Mouse (Mus musculus) stomach, embryonic 15.5 days (tissue): ENCODE results near the gene Eif2b5. TPM values are rescaled to one million over a fixed set of nuclear protein-coding genes. Genes with fewer than 3 reads are reported as not detected.

Source experiments
- ATAC-seq: fragments of 200-750 bp; cut with Nextera tagmentation; 2 replicates; pipeline ENCODE4 v1.8.0; 2017; ENCODE audit warnings: low read depth, moderate number of reproducible peaks, moderate TSS enrichment; ENCODE audit not compliant: insufficient read depth, low FRiP score
- H3K27ac ChIP-seq: fragments of 300-500 bp; sonication (generic); 2 replicates; pipeline ENCODE4 v1.5.1; 2015; ENCODE audit warnings: mild to moderate bottlenecking, inconsistent platforms
- H3K27me3 ChIP-seq: fragments of 300-500 bp; sonication (generic); replicated peaks from 2 replicates; pipeline ENCODE4 v1.6.1; 2015; ENCODE audit warnings: inconsistent platforms
- H3K36me3 ChIP-seq: fragments of 300-500 bp; sonication (generic); 2 replicates; pipeline ENCODE4 v1.6.1; 2015; ENCODE audit warnings: inconsistent platforms
- H3K4me1 ChIP-seq: fragments of 300-500 bp; sonication (generic); 2 replicates; pipeline ENCODE4 v1.6.1; 2015; ENCODE audit warnings: inconsistent platforms
- H3K4me2 ChIP-seq: fragments of 300-500 bp; sonication (generic); 2 replicates; pipeline ENCODE4 v1.6.1; 2015; ENCODE audit warnings: mild to moderate bottlenecking, inconsistent platforms
- H3K4me3 ChIP-seq: fragments of 300-500 bp; sonication (generic); replicated peaks from 2 replicates; pipeline ENCODE4 v1.5.1; 2015; ENCODE audit warnings: inconsistent platforms
- H3K9ac ChIP-seq: fragments of 300-500 bp; sonication (generic); 2 replicates; pipeline ENCODE4 v1.6.1; 2015; ENCODE audit warnings: inconsistent platforms
- H3K9me3 ChIP-seq: fragments of 300-500 bp; sonication (generic); 2 replicates; pipeline ENCODE4 v1.6.1; 2016; ENCODE audit warnings: inconsistent platforms
- WGBS: fragments of 180-500 bp; shearing (Covaris S2); methylation state at CpG from one replicate; pipeline ENCODE4 v1.1.7; 2015; 5-methylcytosine and 5-hydroxymethylcytosine counted together
- polyA plus RNA-seq: library from polyadenylated mRNA; unstranded; fragments of >200 nt; fragmentation: Nextera tagmentation; extraction: Ambion mirVana; gene quantifications from 2 replicates; pipeline ENCODE4 v1.2.1, GENCODE M21; 2015

Gene Eif2b5
- polyA plus RNA-seq, 1 experiment from 2014 or later, result 90.2 TPM

GRCm38 (mm10) chr16:20545696-20546095, 47.1 kb downstream of the Eif2b5 start:
- no peak for ATAC-seq

GRCm38 (mm10) chr16:20547423-20547822, 48.8 kb downstream of the Eif2b5 start:
- 44% methylated on average over 5 of the region's 5 CpGs for WGBS
- no peak for ATAC-seq
- peaks cover 38% of the 10 kb centered on the region for H3K36me3 ChIP-seq
- H3K27ac ChIP-seq, result peak overlapping the region; percentile 81; the same call in 1 of the 2 replicates
- H3K27me3 ChIP-seq, result no peaks in the 10 kb centered on the region
- H3K4me3 ChIP-seq, result peak overlapping the region; percentile 88
- H3K4me2 ChIP-seq, result peak overlapping the region; percentile 86
- H3K9me3 ChIP-seq, result no peaks in the 10 kb centered on the region
- 0 out of 2 replicates have a peak overlapping the region, but pooled peaks have one; percentile 70 for H3K9ac ChIP-seq
- peaks cover 12% of the 10 kb centered on the region for H3K4me1 ChIP-seq

More at GRCm38 (mm10) chr16:20545696-20546095, 47.1 kb downstream of the Eif2b5 start:
- peaks cover 37% of the 10 kb centered on the region for H3K36me3 ChIP-seq
- H3K27ac ChIP-seq, result no peak overlapping the region
- no peak overlapping the region for H3K9ac ChIP-seq
- 92% methylated on average over 10 of the region's 10 CpGs for WGBS
- H3K4me3 ChIP-seq, result no peak overlapping the region
- H3K4me2 ChIP-seq, result no peak overlapping the region
- H3K9me3 ChIP-seq, result no peaks in the 10 kb centered on the region
- H3K4me1 ChIP-seq, result peaks cover 12% of the 10 kb centered on the region
- no peaks in the 10 kb centered on the region for H3K27me3 ChIP-seq

DNA sequence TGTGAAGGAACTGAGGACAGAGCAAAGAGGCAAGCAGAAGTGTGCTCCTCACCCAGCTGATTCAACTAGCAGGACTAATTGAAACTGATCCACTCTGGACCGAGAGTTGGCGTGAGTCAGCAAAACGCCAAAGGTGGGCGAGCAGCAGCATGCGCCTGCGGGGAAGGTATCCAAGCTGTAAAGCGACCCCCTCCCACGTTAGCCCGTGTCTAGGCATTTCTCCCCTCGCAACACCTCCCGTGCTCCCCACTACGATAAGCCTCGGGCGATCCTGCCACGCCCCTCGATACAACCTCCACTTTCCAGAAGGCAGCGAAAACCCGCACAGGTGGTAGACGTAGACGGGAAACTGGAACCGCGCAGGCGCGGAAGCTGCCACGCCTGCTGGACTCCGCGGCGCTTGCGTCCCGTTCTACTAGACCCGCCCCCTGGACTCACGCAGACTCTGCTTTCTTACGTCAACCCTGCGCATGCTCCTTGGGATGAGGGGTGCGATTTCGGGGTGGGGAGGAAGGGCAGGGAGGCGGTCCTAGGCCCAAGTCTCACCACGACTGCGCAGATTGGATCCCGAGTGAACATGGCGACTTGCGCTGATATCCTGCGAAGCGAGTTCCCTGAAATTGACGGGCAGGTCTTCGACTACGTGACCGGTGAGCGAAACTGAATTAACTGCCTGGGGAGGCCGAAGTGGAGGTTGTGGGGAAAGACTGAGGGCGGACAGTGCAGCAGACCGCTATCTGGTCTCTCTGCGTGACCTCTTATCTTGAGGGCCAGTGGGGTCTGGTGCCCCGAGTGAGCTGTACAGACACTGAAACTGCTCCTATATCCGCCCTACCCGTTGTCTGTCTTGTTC, 49.7 kb downstream of the Eif2b5 start, which contains the start of gene Abcf3:
Gene Abcf3 (plus strand): TSS at position 482 of the 853 bp plus-strand sequence.
- Histone ChIP-seq H3K4me3 (peak within 1 kb of the TSS; percentile 88), H3K27ac (peak within 1 kb of the TSS; percentile 81), H3K4me2 (peak within 1 kb of the TSS; percentile 86), H3K9me3 (no peaks in the 10 kb centered on the region), H3K27me3 (no peaks in the 10 kb centered on the region), H3K9ac (peak within 1 kb of the TSS; percentile 85), H3K4me1 (peaks cover 12% of the 10 kb centered on the region), H3K36me3 (peaks cover 42% of the 10 kb centered on the region)
- peak; percentile 99 for ATAC-seq
- WGBS, result under 1% methylated on average over 56 of the region's 56 CpGs

DNA sequence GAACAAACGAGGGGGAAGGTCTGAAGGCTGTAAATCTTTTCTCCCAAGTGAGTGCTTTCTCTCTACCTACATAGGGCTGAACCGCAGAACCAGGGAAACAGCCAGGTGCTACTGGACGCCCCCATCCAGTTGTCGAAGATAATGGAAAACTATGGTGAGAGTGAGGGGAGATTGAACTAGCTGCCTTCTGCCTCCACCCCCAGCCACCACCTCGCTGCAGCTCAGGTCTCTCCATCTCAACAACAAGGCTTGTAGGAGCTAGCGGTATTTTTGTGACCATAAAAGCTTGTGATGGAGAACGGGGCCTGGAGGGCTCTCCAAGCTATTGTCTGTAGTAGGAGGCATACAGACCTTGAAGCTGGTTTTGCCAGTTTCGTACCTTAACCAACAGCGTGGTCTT, 50.5 kb downstream of the Eif2b5 start:
- Histone ChIP-seq H3K9me3 (no peaks in the 10 kb centered on the region), H3K4me1 (peaks cover 12% of the 10 kb centered on the region), H3K4me2 (peak overlapping the region; percentile 86), H3K9ac (peak overlapping the region; percentile 85), H3K27ac (no peak overlapping the region), H3K36me3 (peaks cover 41% of the 10 kb centered on the region), H3K4me3 (peak overlapping the region; percentile 88), H3K27me3 (no peaks in the 10 kb centered on the region)
- 50% methylated on average over 9 of the region's 9 CpGs for WGBS
- ATAC-seq, result no peak

DNA sequence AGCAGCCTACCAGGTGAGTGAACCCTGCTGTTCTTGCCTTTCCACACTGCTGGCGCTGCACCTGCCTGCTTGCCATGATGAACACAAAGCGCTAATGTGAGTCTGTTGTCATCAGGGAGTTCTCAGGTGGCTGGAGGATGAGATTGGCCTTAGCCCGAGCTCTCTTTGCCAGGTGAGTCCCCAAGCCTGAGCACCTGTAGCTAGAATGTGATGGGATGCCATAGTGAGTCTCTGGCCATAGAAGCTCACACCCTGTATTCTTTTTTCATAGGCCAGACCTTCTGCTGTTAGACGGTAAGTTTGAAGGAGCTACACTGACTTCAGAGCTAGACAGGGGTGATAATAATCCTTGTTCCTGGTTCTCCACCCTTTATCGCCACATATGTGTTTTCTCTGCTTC, 53.1 kb downstream of the Eif2b5 start:
- Histone ChIP-seq H3K9me3 (no peaks in the 10 kb centered on the region), H3K36me3 (peaks cover 39% of the 10 kb centered on the region), H3K4me3 (no peak overlapping the region), H3K27me3 (no peaks in the 10 kb centered on the region), H3K4me1 (peaks cover 12% of the 10 kb centered on the region), H3K27ac (no peak overlapping the region), H3K4me2 (no peak overlapping the region), H3K9ac (no peak overlapping the region)
- ATAC-seq, result no peak
- 92% methylated on average over 5 of the region's 5 CpGs for WGBS

DNA sequence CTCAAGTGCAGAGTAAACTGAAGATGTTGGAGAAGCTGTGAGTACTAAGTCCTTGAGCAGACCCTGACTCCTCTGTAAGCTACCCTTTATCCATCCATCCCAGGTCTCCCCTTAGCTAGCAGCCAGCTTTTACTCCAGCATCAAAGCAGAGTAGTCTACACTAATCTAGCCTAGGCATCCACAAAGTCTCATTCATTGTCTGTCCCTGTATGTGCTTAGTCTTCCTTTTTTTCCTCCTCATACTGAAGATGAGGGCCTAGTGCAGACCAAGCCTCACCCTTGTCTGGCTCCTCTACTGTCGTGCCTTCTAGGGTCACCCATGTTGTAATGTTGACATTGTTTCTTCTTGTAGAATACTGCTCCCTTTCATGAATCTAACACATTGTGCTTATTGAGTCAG, 54.0 kb downstream of the Eif2b5 start:
- Histone ChIP-seq H3K27me3 (no peaks in the 10 kb centered on the region), H3K4me3 (no peak overlapping the region), H3K9me3 (no peaks in the 10 kb centered on the region), H3K36me3 (peaks cover 41% of the 10 kb centered on the region), H3K4me1 (peaks cover 9% of the 10 kb centered on the region), H3K4me2 (no peak overlapping the region), H3K9ac (no peak overlapping the region), H3K27ac (no peak overlapping the region)
- ATAC-seq, result no peak
- 82% methylated on average over 1 of the region's 1 CpGs for WGBS

GRCm38 (mm10) chr16:20555000-20555399, 56.4 kb downstream of the Eif2b5 start:
- 86% methylated on average over 6 of the region's 6 CpGs for WGBS
- no peaks in the 10 kb centered on the region for H3K4me1 ChIP-seq
- no peak overlapping the region for H3K27ac ChIP-seq
- peaks cover 62% of the 10 kb centered on the region for H3K36me3 ChIP-seq
- no peak overlapping the region for H3K4me3 ChIP-seq
- H3K9ac ChIP-seq, result no peak overlapping the region
- no peaks in the 10 kb centered on the region for H3K9me3 ChIP-seq
- no peaks in the 10 kb centered on the region for H3K27me3 ChIP-seq
- ATAC-seq, result no peak
- H3K4me2 ChIP-seq, result no peak overlapping the region

GRCm38 (mm10) chr16:20557381-20557780, 58.8 kb downstream of the Eif2b5 start:
- H3K4me3 ChIP-seq, result no peak overlapping the region
- H3K27ac ChIP-seq, result no peak overlapping the region
- H3K9ac ChIP-seq, result no peak overlapping the region
- peaks cover 63% of the 10 kb centered on the region for H3K36me3 ChIP-seq
- no peaks in the 10 kb centered on the region for H3K4me1 ChIP-seq
- no peaks in the 10 kb centered on the region for H3K9me3 ChIP-seq
- ATAC-seq, result no peak
- no peak overlapping the region for H3K4me2 ChIP-seq
- 67% methylated on average over 7 of the region's 7 CpGs for WGBS
- no peaks in the 10 kb centered on the region for H3K27me3 ChIP-seq

Other genes starting within 250 kb of the Eif2b5 start
- 83.8 and 90.7 TPM in 2 replicates for gene Parl, start 196.4 kb upstream of the Eif2b5 start, polyA plus RNA-seq
- gene Cyp2ab1, start 173.4 kb upstream of the Eif2b5 start, polyA plus RNA-seq, result not detected in 2 replicates
- 46.8 and 50.7 TPM in 2 replicates for gene Abcc5, start 72.4 kb upstream of the Eif2b5 start, polyA plus RNA-seq
- 21.2 and 26.9 TPM in 2 replicates for gene Dvl3, start 18.2 kb downstream of the Eif2b5 start, polyA plus RNA-seq
- 518 and 580 TPM in 2 replicates for gene Ap2m1, start 36.7 kb downstream of the Eif2b5 start, polyA plus RNA-seq
- gene Abcf3, start 49.8 kb downstream of the Eif2b5 start, polyA plus RNA-seq, result 50.6 and 65.0 TPM in 2 replicates
- 5.5 and 7.3 TPM in 2 replicates for gene Vwa5b2, start 90.7 kb downstream of the Eif2b5 start, polyA plus RNA-seq
- gene Eef1akmt4, start 112.8 kb downstream of the Eif2b5 start, polyA plus RNA-seq, result 31.6 and 32.3 TPM in 2 replicates
- 0.15 TPM in 1 of 2 replicates, not detected in the other for gene Gm49333, start 112.8 kb downstream of the Eif2b5 start, polyA plus RNA-seq
- 38.3 and 39.6 TPM in 2 replicates for gene Alg3, start 112.9 kb downstream of the Eif2b5 start, polyA plus RNA-seq
- gene Camk2n2, start 122.5 kb downstream of the Eif2b5 start, polyA plus RNA-seq, result 1.3 and 1.4 TPM in 2 replicates
- gene Ece2, start 131.0 kb downstream of the Eif2b5 start, polyA plus RNA-seq, result 2.0 and 2.7 TPM in 2 replicates
- gene Psmd2, start 152.8 kb downstream of the Eif2b5 start, polyA plus RNA-seq, result 265 and 291 TPM in 2 replicates
- gene Eif4g1, start 169.5 kb downstream of the Eif2b5 start, polyA plus RNA-seq, result 168 and 190 TPM in 2 replicates
- gene Fam131a, start 194.4 kb downstream of the Eif2b5 start, polyA plus RNA-seq, result 8.5 and 9.1 TPM in 2 replicates
- gene Polr2h, start 218.8 kb downstream of the Eif2b5 start, polyA plus RNA-seq, result 95.7 and 97.3 TPM in 2 replicates
- 15.3 and 20.2 TPM in 2 replicates for gene Clcn2, start 218.9 kb downstream of the Eif2b5 start, polyA plus RNA-seq
- 4.0 and 4.7 TPM in 2 replicates for gene Chrd, start 234.3 kb downstream of the Eif2b5 start, polyA plus RNA-seq
- gene Thpo, start 235.7 kb downstream of the Eif2b5 start, polyA plus RNA-seq, result 1.0 and 1.1 TPM in 2 replicates